Mouse (Mus musculus) CD4-positive, CD25-positive, alpha-beta regulatory T cell, adult 2 months (primary cell): ENCODE data around the gene Stac3.

Experiments
- DNase-seq: peaks from one replicate; pipeline ENCODE4 v3.0.0-alpha.2; 2012; ENCODE audit warnings: low read depth, low spot score

The Stac3 gene

GRCm38 (mm10) chr10:127500894-127501893, at the start of gene Stac3:
TSS of gene Stac3 (plus strand) at chr10:127501686.
- DNase-seq: no peak

- DNase-seq: no peak
These were observed 47.8 kb upstream of the Stac3 start for GRCm38 (mm10) chr10:127453701-127454100.

- no peak for DNase-seq
These were observed 38.9 kb upstream of the Stac3 start for GRCm38 (mm10) chr10:127462411-127463096.

- peak; percentile 45 for DNase-seq
These were observed 30.1 kb upstream of the Stac3 start for GRCm38 (mm10) chr10:127471281-127471988.

- DNase-seq: no peak
These were observed 28.8 kb upstream of the Stac3 start for GRCm38 (mm10) chr10:127472722-127473121.

- no peak for DNase-seq
These were observed 26.3 kb upstream of the Stac3 start for GRCm38 (mm10) chr10:127475175-127475574.

- DNase-seq: no peak
These were observed 24.9 kb upstream of the Stac3 start for GRCm38 (mm10) chr10:127476541-127476940.

GRCm38 (mm10) chr10:127477301-127477700, 24.2 kb upstream of the Stac3 start:
- no peak for DNase-seq

GRCm38 (mm10) chr10:127479131-127479530, 22.4 kb upstream of the Stac3 start:
- DNase-seq: peak; percentile 42

- no peak for DNase-seq
These were observed 20.4 kb upstream of the Stac3 start for GRCm38 (mm10) chr10:127480833-127481813.

- DNase-seq: no peak
These were observed 16.3 kb upstream of the Stac3 start for GRCm38 (mm10) chr10:127485235-127485634.

GRCm38 (mm10) chr10:127488856-127489255, 12.6 kb upstream of the Stac3 start:
- DNase-seq: no peak

GRCm38 (mm10) chr10:127490160-127491127, 11.0 kb upstream of the Stac3 start:
- DNase-seq: no peak

- no peak for DNase-seq
These were observed 10.4 kb upstream of the Stac3 start for GRCm38 (mm10) chr10:127491128-127491512.

GRCm38 (mm10) chr10:127492118-127492517, 9.4 kb upstream of the Stac3 start:
- DNase-seq: no peak

GRCm38 (mm10) chr10:127496156-127496555, 5.3 kb upstream of the Stac3 start:
- DNase-seq: no peak

GRCm38 (mm10) chr10:127499516-127499915, 2.0 kb upstream of the Stac3 start:
- DNase-seq: no peak

- DNase-seq: no peak
These were observed 1.4 kb upstream of the Stac3 start for GRCm38 (mm10) chr10:127500042-127500441.

- peak; percentile 91 for DNase-seq
These were observed 6.8 kb downstream of the Stac3 start for GRCm38 (mm10) chr10:127508239-127508638.
